Mouse (Mus musculus) kidney, adult 2 months (tissue): ENCODE results near the gene Scamp3.

Experiments used
- CTCF ChIP-seq: fragments of 200-500 bp; conservative IDR thresholded peaks from 2 replicates; pipeline ENCODE4 v1.5.1; 2011; ENCODE audit warnings: low read depth, mild to moderate bottlenecking, control low read depth, low read length, moderate library complexity, mixed read lengths; ENCODE audit not compliant: insufficient read depth, insufficient read length
- POLR2A ChIP-seq: fragments of 200-500 bp; IDR thresholded peaks from one replicate; pipeline ENCODE4 v1.6.1; 2011; ENCODE audit warnings: low read depth, low read length, control low read depth

DNA sequence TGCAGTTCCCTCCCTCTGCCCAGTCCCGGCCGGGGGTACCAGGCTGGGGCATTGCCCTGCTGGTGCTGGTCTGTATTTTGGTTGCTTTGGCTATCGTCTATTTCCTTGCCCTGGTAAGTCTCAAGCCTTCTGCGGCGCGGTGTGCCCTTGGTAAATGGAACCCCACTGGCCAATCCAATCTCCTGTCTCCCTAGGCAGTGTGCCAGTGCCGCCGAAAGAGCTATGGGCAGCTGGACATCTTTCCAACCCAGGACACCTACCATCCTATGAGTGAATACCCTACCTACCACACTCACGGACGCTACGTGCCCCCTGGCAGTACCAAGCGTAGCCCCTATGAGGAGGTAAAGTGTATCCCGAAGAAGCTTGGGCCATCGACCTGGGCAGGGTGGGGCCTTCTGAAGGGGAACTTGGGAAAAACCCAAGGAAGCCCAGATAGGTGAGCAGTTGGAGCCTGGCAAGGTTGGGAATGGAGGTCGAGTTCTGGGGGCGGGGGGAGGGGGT is 54.6 kb downstream of the Scamp3 start:
- TF ChIP-seq POLR2A (no peak), CTCF (no peak)
